Mouse (Mus musculus) heart, adult 2 months (tissue): ENCODE results near the gene Ganab.

Source experiments
- CTCF ChIP-seq: fragments of 200-600 bp; IDR thresholded peaks from 2 replicates; pipeline ENCODE4 v1.8.1; 2022; ENCODE audit warnings: antibody characterized with exemption, mild to moderate bottlenecking, moderate library complexity
- POLR2A ChIP-seq: fragments of 200-500 bp; IDR thresholded peaks from 2 replicates; pipeline ENCODE4 v1.6.1; 2011; ENCODE audit warnings: mild to moderate bottlenecking, low read depth, low read length, control low read depth; ENCODE audit not compliant: insufficient read depth

- TF ChIP-seq CTCF (no peak), POLR2A (no peak)
Measured at GRCm38 (mm10) chr19:8853117-8853516, 44.8 kb upstream of the Ganab start.
